Mouse (Mus musculus) naive thymus-derived CD4-positive, alpha-beta T cell, adult 2 months (primary cell): ENCODE measurements around the gene Ppp2r3a.

Source experiments
- DNase-seq: peaks from one replicate; pipeline ENCODE4 v3.0.0-alpha.2; 2011; ENCODE audit warnings: low read depth

Ppp2r3a gene

GRCm38 (mm10) chr9:101074332-101075021 is 177.1 kb downstream of the Ppp2r3a start:
- DNase-seq = peak; percentile 92

- DNase-seq = no peak
These were observed 177.6 kb downstream of the Ppp2r3a start, which contains the start of gene Msl2 for GRCm38 (mm10) chr9:101073987-101074331. Gene Msl2, plus strand, starts transcription at chr9:101074101.

DNA sequence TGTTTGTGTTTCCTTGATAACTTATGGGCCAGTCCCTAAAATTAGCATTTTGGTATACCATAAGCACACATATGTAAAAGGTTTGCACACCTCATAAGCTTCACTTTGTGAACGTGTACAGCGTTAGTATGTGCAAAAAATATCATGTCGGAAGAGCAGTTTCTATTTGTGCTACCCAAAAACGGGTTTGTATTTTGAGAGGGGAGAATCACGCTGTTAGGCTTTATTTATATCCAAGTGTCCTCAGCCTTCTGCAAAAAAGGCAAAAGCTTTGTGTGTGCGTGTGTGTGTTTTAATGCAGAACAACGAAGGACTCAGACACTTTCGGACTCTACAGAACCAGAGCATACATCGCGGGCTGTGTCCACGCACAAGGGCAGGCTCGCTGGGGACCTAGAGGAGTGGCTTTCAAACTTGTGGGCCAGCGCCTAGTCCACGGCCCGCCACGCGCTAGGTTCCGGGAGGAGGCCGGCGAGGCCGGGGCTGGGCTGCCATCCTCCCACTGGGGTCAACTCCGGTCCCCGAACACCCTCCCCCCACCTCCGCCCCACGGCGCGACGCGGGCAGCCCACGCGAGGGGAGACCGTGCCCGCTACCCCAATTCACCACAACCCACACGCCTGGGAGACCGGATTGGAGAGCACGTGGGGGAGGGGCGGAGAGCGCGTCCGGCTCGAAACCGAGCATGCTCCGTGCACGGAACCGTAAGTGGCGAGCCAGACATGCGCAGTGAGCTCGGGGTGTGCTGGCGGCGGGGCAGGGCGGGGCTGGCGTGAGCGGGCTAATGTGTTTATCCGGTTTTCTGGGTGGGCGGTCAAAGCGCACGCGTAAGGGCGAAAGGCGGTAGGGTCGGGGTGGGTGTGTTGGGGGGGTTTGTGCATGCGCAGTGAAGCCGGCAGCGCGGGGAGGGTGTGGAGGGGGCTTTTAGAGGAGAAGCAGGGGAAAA is 178.3 kb downstream of the Ppp2r3a start:
- DNase-seq = peak; percentile 98

GRCm38 (mm10) chr9:101072506-101072905 is 179.1 kb downstream of the Ppp2r3a start:
- no peak for DNase-seq

- DNase-seq = peak; percentile 49
These were observed 181.8 kb downstream of the Ppp2r3a start for GRCm38 (mm10) chr9:101069781-101070180.

- DNase-seq = no peak
These were observed 186.5 kb downstream of the Ppp2r3a start for GRCm38 (mm10) chr9:101065076-101065602.

GRCm38 (mm10) chr9:101062253-101062780 is 189.3 kb downstream of the Ppp2r3a start:
- DNase-seq = no peak

GRCm38 (mm10) chr9:101061035-101061434 is 190.6 kb downstream of the Ppp2r3a start:
- DNase-seq = peak; percentile 94

DNA sequence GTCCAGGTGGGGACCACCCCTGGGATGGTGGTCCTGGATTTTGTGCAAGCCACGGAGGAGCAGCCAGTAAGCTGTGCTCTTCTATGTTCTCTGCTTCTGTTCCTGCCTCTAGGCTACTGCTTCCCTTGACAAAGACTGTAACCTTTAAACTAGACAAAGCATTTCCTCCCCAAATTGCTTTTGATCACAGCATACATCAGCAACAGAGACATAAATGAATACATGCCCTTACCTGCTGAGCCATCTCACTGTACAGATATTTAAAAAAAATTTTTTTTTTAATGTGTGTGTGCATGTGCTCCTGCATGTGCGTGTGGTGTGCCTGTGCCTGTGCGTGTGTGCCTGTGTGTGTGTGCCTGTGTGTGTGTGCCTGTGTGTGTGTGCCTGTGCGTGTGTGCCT is 194.4 kb downstream of the Ppp2r3a start:
- DNase-seq = peak; percentile 72
